Mouse (Mus musculus) erythroblast, embryonic 14.5 days (primary cell): Measurements from ENCODE around the gene Slc1a7.

ENCODE experiments used
- GATA1 ChIP-seq: IDR thresholded peaks from 2 replicates; pipeline ENCODE4 v1.6.1; 2012; ENCODE audit warnings: low read length, inconsistent platforms, mixed read lengths
- TAL1 ChIP-seq: IDR thresholded peaks from 3 replicates; pipeline ENCODE4 v1.6.1; 2012; ENCODE audit warnings: low read length, inconsistent platforms, mixed read lengths

DNA sequence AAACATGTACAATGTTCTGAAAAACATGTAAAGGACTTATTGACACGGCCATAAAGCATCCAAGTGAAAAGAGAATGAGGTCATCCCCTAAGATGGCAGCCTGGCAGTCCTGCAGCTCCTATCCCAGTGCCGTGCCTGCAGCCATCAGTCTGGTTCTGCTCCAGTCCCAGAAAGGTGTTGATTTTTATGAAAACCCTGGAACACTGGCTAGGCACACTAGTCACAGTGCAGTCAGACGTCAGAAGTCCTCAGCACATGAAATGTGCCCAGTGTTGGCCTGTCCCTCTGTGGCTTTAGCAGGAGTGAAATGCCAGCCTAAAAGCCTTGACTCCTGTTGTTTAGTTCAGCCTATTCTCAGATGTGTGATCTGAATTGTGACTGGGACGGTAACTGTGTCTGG, 92.6 kb downstream of the Slc1a7 start:
- TF ChIP-seq TAL1 (no peak), GATA1 (no peak)
